9 mouse cellular contexts compared by ENCODE assay signal in genomic region chr19:43760504-43760903, GRCm38 (mm10). TPM values are rescaled to one million over a fixed set of nuclear protein-coding genes. Genes with fewer than 3 reads are reported as not detected.
A peak's percentile ranks its signal among the peaks of the same experiment; 100 is the strongest.
DNase-seq lines count a peak whose midpoint lies in the region; ATAC-seq and TF ChIP-seq lines count a peak whose summit lies in the region.
"Had no signal": no experiment of that assay in that cellular context is flagged by ENCODE, and none has a peak within 500 bp of the region (broad histone marks: within the 10 kb centered on the region; RNA-seq: fewer than 3 reads in every experiment).

No protein-coding gene starts in this region.

- no peaks in the 10 kb centered on the region for H3K9me3 ChIP-seq in heart, embryonic 10.5 days
- H3K9me3 ChIP-seq in liver, embryonic 14.5 days (ENCODE audit: control insufficient read depth, low read length), result no peaks in the 10 kb centered on the region
- H3K9me3 ChIP-seq: limb, embryonic 13.5 days had no signal

- no peak overlapping the region for H3K4me3 ChIP-seq in heart, embryonic 10.5 days
- no peak overlapping the region for H3K4me3 ChIP-seq in C2C12 (ENCODE audit: insufficient read depth, poor library complexity, severe bottlenecking)
- no peak overlapping the region for H3K4me3 ChIP-seq in liver, embryonic 14.5 days (ENCODE audit: insufficient read depth in 1 of 2, low read depth in 2 of 2, low read length in 2 of 2)
- H3K4me3 ChIP-seq: limb, embryonic 13.5 days had no signal

- no peak overlapping the region for H3K4me2 ChIP-seq in liver, embryonic 14.5 days (ENCODE audit: low read depth)
- H3K4me2 ChIP-seq: limb, embryonic 13.5 days had no signal

- WGBS in heart, embryonic 10.5 days, result 20% methylated on average over 6 of the region's 6 CpGs
- whole genome bisulfite sequencing in liver, embryonic 14.5 days (ENCODE audit: insufficient replicate concordance), result 17% methylated on average over 6 of the region's 6 CpGs

- DNase-seq in heart, adult 11 months, result peak; percentile 83
- no peak for DNase-seq in heart, embryonic 10.5 days (ENCODE audit: low spot score)
- DNase-seq in adrenal gland, postnatal 14 days, result peak; percentile 84
- peak; percentile 71 for DNase-seq in embryo, embryonic 9.5 days (ENCODE audit: extremely low spot score)
- DNase-seq in liver, embryonic 14.5 days (ENCODE audit: low read depth in 3 of 3, low spot score in 3 of 3), result peak; percentile 51 to 59 (median 57)
- peak; percentile 74 for DNase-seq in right cerebral cortex, postnatal 4 days

- no peaks in the 10 kb centered on the region for H3K4me1 ChIP-seq in heart, embryonic 10.5 days
- no peaks in the 10 kb centered on the region for H3K4me1 ChIP-seq in liver, embryonic 14.5 days (replicated peaks; ENCODE audit: control insufficient read depth in 2 of 2, insufficient read depth in 2 of 2, low read length in 1 of 2)
- H3K4me1 ChIP-seq: limb, embryonic 13.5 days had no signal

- TF ChIP-seq CTCF in C2C12 (IDR thresholded peaks at IDR 0.05; ENCODE audit: control insufficient read depth, insufficient read depth, insufficient read length), result peak; percentile 21
- TF ChIP-seq CTCF in liver, embryonic 14.5 days (IDR thresholded peaks at IDR 0.05; ENCODE audit: low read depth), result peak; percentile 75

- no peaks in the 10 kb centered on the region for H3K79me2 ChIP-seq in C2C12 (ENCODE audit: control insufficient read depth, insufficient read depth)

- no peaks in the 10 kb centered on the region for H3K36me3 ChIP-seq in heart, embryonic 10.5 days
- H3K36me3 ChIP-seq in C2C12 (ENCODE audit: control insufficient read depth, insufficient read depth), result no peaks in the 10 kb centered on the region
- H3K36me3 ChIP-seq in liver, embryonic 14.5 days (replicated peaks; ENCODE audit: control insufficient read depth, insufficient read depth, low read depth), result no peaks in the 10 kb centered on the region
- H3K36me3 ChIP-seq: limb, embryonic 13.5 days had no signal

- H3ac ChIP-seq in C2C12 (ENCODE audit: control insufficient read depth, insufficient read length, low read depth), result no peak overlapping the region

- H3K9ac ChIP-seq in liver, embryonic 14.5 days (replicated peaks), result no peak overlapping the region
- H3K9ac ChIP-seq: limb, embryonic 13.5 days had no signal

- ATAC-seq in inflammation-experienced regulatory T-cells, adult 6 months, result peak; percentile 63
- no peak for ATAC-seq in liver, embryonic 14.5 days (ENCODE audit: insufficient read depth)

- H3K79me3 ChIP-seq in C2C12 (ENCODE audit: low read depth), result no peaks in the 10 kb centered on the region

- TF ChIP-seq EP300 in liver, embryonic 14.5 days (IDR thresholded peaks at IDR 0.05; ENCODE audit: low read depth), result no peak

- no peaks in the 10 kb centered on the region for H3K27me3 ChIP-seq in heart, embryonic 10.5 days (ENCODE audit: insufficient read depth, poor library complexity, severe bottlenecking)
- H3K27me3 ChIP-seq in C2C12 (ENCODE audit: control insufficient read depth, insufficient read depth, insufficient read length), result no peaks in the 10 kb centered on the region
- no peaks in the 10 kb centered on the region for H3K27me3 ChIP-seq in liver, embryonic 14.5 days (ENCODE audit: control insufficient read depth, insufficient read depth, low read length)
- H3K27me3 ChIP-seq: limb, embryonic 13.5 days had no signal

- H3K27ac ChIP-seq in heart, embryonic 10.5 days, result no peak overlapping the region
- H3K27ac ChIP-seq in liver, embryonic 14.5 days, result no peak overlapping the region
- H3K27ac ChIP-seq: limb, embryonic 13.5 days had no signal

TF ChIP-seq in C2C12, 6 proteins besides CTCF, POLR2A, EP300 and RAD21:
- no peak for TF ChIP-seq USF1 (IDR thresholded peaks at IDR 0.05; ENCODE audit: low read depth)
- no peak for TF ChIP-seq CEBPB (IDR thresholded peaks at IDR 0.05; ENCODE audit: low read depth)

RNA-seq across cellular contexts. Expression of gene Cox15, which starts 7.7 kb away (rescaled TPM):
- 16.0 and 17.5 TPM in 2 replicates for polyA plus RNA-seq in heart, embryonic 10.5 days (2016; fragmentation: Nextera tagmentation; extraction: Ambion mirVana)
- polyA plus RNA-seq in C2C12 (2012; fragmentation: generic; extraction: Trizol), result 6.3 TPM
- total RNA-seq in adrenal gland, postnatal 14 days (2021), result 31.8 and 32.4 TPM in 2 replicates
- polyA plus RNA-seq in inflammation-experienced regulatory T-cells, adult 6 months (2017; shearing (Covaris generic)), result 10 to 100 TPM in 1 of 3 experiments, 1 to 10 TPM in 2; 8.1 to 11.0 (median 9.3) TPM
- 7.2 and 8.0 TPM in 2 replicates for polyA plus RNA-seq in liver, embryonic 14.5 days (2012; rRNA removed)
- polyA plus RNA-seq in liver, embryonic 14.5 days (2014; fragmentation: Nextera tagmentation; extraction: Ambion mirVana), result 3.2 TPM in 2 replicates

RNA-seq across cellular contexts. Expression of gene Cutc, which starts 7.7 kb away (rescaled TPM):
- 10.1 and 14.9 TPM in 2 replicates for polyA plus RNA-seq in heart, embryonic 10.5 days (2016; fragmentation: Nextera tagmentation; extraction: Ambion mirVana)
- 5.6 TPM for polyA plus RNA-seq in C2C12 (2012; fragmentation: generic; extraction: Trizol)
- 14.9 and 18.0 TPM in 2 replicates for total RNA-seq in adrenal gland, postnatal 14 days (2021)
- polyA plus RNA-seq in inflammation-experienced regulatory T-cells, adult 6 months (2017; shearing (Covaris generic)), result 10 to 100 TPM; 12.8 to 17.2 (median 13.6) TPM
- 4.4 and 6.7 TPM in 2 replicates for polyA plus RNA-seq in liver, embryonic 14.5 days (2012; rRNA removed)
- polyA plus RNA-seq in liver, embryonic 14.5 days (2014; fragmentation: Nextera tagmentation; extraction: Ambion mirVana), result 9.7 and 13.2 TPM in 2 replicates

RNA-seq across cellular contexts. Expression of gene Abcc2, which starts 21.5 kb away (rescaled TPM):
- polyA plus RNA-seq in heart, embryonic 10.5 days (2016; fragmentation: Nextera tagmentation; extraction: Ambion mirVana), result 0.05 and 0.31 TPM in 2 replicates
- not detected for polyA plus RNA-seq in C2C12 (2012; fragmentation: generic; extraction: Trizol)
- total RNA-seq in adrenal gland, postnatal 14 days (2021), result 1.8 and 17.0 TPM in 2 replicates
- polyA plus RNA-seq in inflammation-experienced regulatory T-cells, adult 6 months (2017; shearing (Covaris generic)), result not detected
- polyA plus RNA-seq in liver, embryonic 14.5 days (2012; rRNA removed), result 12.9 and 13.4 TPM in 2 replicates
- 9.5 and 10.6 TPM in 2 replicates for polyA plus RNA-seq in liver, embryonic 14.5 days (2014; fragmentation: Nextera tagmentation; extraction: Ambion mirVana)
